Mouse (Mus musculus): Measurements from ENCODE around the gene Cd180. TPM values are rescaled to one million over a fixed set of nuclear protein-coding genes. Genes with fewer than 3 reads are reported as not detected.

Gene Cd180
- polyA plus RNA-seq, 1 experiment from 2014 or later, result 0.59 TPM

- no peaks in the 10 kb centered on the region for H3K27me3 ChIP-seq (ENCODE audit: control insufficient read depth, insufficient read depth, low read length)
- 86% methylated on average over 7 of the region's 7 CpGs for WGBS
- no peak overlapping the region for H3K9ac ChIP-seq (replicated peaks; ENCODE audit: low read depth, low read length)
- H3K36me3 ChIP-seq (ENCODE audit: control insufficient read depth, insufficient read depth, low read length), result peaks cover 14% of the 10 kb centered on the region; the same call in 1 of the 2 replicates
- ATAC-seq (ENCODE audit: insufficient number of reproducible peaks, insufficient read depth, low FRiP score, low read depth), result no peak
- H3K4me1 ChIP-seq (ENCODE audit: control insufficient read depth, insufficient read depth, low read length), result no peaks in the 10 kb centered on the region
- H3K9me3 ChIP-seq (ENCODE audit: control insufficient read depth, low read depth, low read length), result no peaks in the 10 kb centered on the region
- H3K4me2 ChIP-seq (replicated peaks; ENCODE audit: low read depth, low read length), result no peak overlapping the region
- no peak overlapping the region for H3K27ac ChIP-seq (ENCODE audit: low read length)
- H3K4me3 ChIP-seq (ENCODE audit: low read depth, low read length), result no peak overlapping the region
These were observed 73.8 kb downstream of the Cd180 start for GRCm38 (mm10) chr13:102767110-102767509.

GRCm38 (mm10) chr13:102768512-102768911 is 75.2 kb downstream of the Cd180 start:
- Histone ChIP-seq H3K4me3 (ENCODE audit: low read depth, low read length) (no peak overlapping the region), H3K36me3 (ENCODE audit: control insufficient read depth, insufficient read depth, low read length) (peaks cover 14% of the 10 kb centered on the region; the same call in 1 of the 2 replicates)
- 92% methylated on average over 11 of the region's 11 CpGs for WGBS

GRCm38 (mm10) chr13:102770194-102770593 is 76.8 kb downstream of the Cd180 start:
- H3K4me3 ChIP-seq (ENCODE audit: low read depth, low read length), result no peak overlapping the region
- H3K9ac ChIP-seq (replicated peaks; ENCODE audit: low read depth, low read length), result no peak overlapping the region
- peaks cover 11% of the 10 kb centered on the region; the same call in 1 of the 2 replicates for H3K36me3 ChIP-seq (ENCODE audit: control insufficient read depth, insufficient read depth, low read length)
- no peaks in the 10 kb centered on the region for H3K27me3 ChIP-seq (ENCODE audit: control insufficient read depth, insufficient read depth, low read length)
- WGBS, result 44% methylated on average over 8 of the region's 8 CpGs
- H3K4me2 ChIP-seq (replicated peaks; ENCODE audit: low read depth, low read length), result no peak overlapping the region
- H3K9me3 ChIP-seq (ENCODE audit: control insufficient read depth, low read depth, low read length), result no peaks in the 10 kb centered on the region
- no peak overlapping the region for H3K27ac ChIP-seq (ENCODE audit: low read length)
- no peaks in the 10 kb centered on the region for H3K4me1 ChIP-seq (ENCODE audit: control insufficient read depth, insufficient read depth, low read length)
- no peak for ATAC-seq (ENCODE audit: insufficient number of reproducible peaks, insufficient read depth, low FRiP score, low read depth)

More at GRCm38 (mm10) chr13:102768512-102768911, 75.2 kb downstream of the Cd180 start:
- no peak overlapping the region for H3K4me2 ChIP-seq (replicated peaks; ENCODE audit: low read depth, low read length)
- H3K9ac ChIP-seq (replicated peaks; ENCODE audit: low read depth, low read length), result no peak overlapping the region
- no peaks in the 10 kb centered on the region for H3K27me3 ChIP-seq (ENCODE audit: control insufficient read depth, insufficient read depth, low read length)
- no peaks in the 10 kb centered on the region for H3K9me3 ChIP-seq (ENCODE audit: control insufficient read depth, low read depth, low read length)
- no peak for ATAC-seq (ENCODE audit: insufficient number of reproducible peaks, insufficient read depth, low FRiP score, low read depth)
- no peak overlapping the region for H3K27ac ChIP-seq (ENCODE audit: low read length)
- no peaks in the 10 kb centered on the region for H3K4me1 ChIP-seq (ENCODE audit: control insufficient read depth, insufficient read depth, low read length)

GRCm38 (mm10) chr13:102773169-102773568 is 79.8 kb downstream of the Cd180 start:
- WGBS, result 91% methylated on average over 9 of the region's 9 CpGs
- no peak for ATAC-seq (ENCODE audit: insufficient number of reproducible peaks, insufficient read depth, low FRiP score, low read depth)

GRCm38 (mm10) chr13:102774786-102775201 is 81.4 kb downstream of the Cd180 start:
- 70% methylated on average over 7 of the region's 7 CpGs for WGBS
- Histone ChIP-seq H3K36me3 (ENCODE audit: control insufficient read depth, insufficient read depth, low read length) (peaks cover 11% of the 10 kb centered on the region; the same call in 1 of the 2 replicates), H3K9ac (replicated peaks; ENCODE audit: low read depth, low read length) (no peak overlapping the region), H3K27ac (ENCODE audit: low read length) (no peak overlapping the region), H3K9me3 (ENCODE audit: control insufficient read depth, low read depth, low read length) (no peaks in the 10 kb centered on the region), H3K4me3 (ENCODE audit: low read depth, low read length) (no peak overlapping the region), H3K4me2 (replicated peaks; ENCODE audit: low read depth, low read length) (no peak overlapping the region), H3K4me1 (ENCODE audit: control insufficient read depth, insufficient read depth, low read length) (no peaks in the 10 kb centered on the region), H3K27me3 (ENCODE audit: control insufficient read depth, insufficient read depth, low read length) (no peaks in the 10 kb centered on the region)
- ATAC-seq (ENCODE audit: insufficient number of reproducible peaks, insufficient read depth, low FRiP score, low read depth), result no peak

More at GRCm38 (mm10) chr13:102773169-102773568, 79.8 kb downstream of the Cd180 start:
- Histone ChIP-seq H3K4me1 (ENCODE audit: control insufficient read depth, insufficient read depth, low read length) (no peaks in the 10 kb centered on the region), H3K9ac (replicated peaks; ENCODE audit: low read depth, low read length) (no peak overlapping the region), H3K9me3 (ENCODE audit: control insufficient read depth, low read depth, low read length) (no peaks in the 10 kb centered on the region), H3K4me2 (replicated peaks; ENCODE audit: low read depth, low read length) (no peak overlapping the region), H3K27ac (ENCODE audit: low read length) (no peak overlapping the region), H3K4me3 (ENCODE audit: low read depth, low read length) (no peak overlapping the region), H3K27me3 (ENCODE audit: control insufficient read depth, insufficient read depth, low read length) (no peaks in the 10 kb centered on the region), H3K36me3 (ENCODE audit: control insufficient read depth, insufficient read depth, low read length) (peaks cover 6% of the 10 kb centered on the region; the same call in 1 of the 2 replicates)

- H3K9me3 ChIP-seq (ENCODE audit: control insufficient read depth, low read depth, low read length), result no peaks in the 10 kb centered on the region
- H3K27ac ChIP-seq (ENCODE audit: low read length), result no peak overlapping the region
- no peak for ATAC-seq (ENCODE audit: insufficient number of reproducible peaks, insufficient read depth, low FRiP score, low read depth)
- no peak overlapping the region for H3K9ac ChIP-seq (replicated peaks; ENCODE audit: low read depth, low read length)
- H3K4me2 ChIP-seq (replicated peaks; ENCODE audit: low read depth, low read length), result no peak overlapping the region
- H3K4me3 ChIP-seq (ENCODE audit: low read depth, low read length), result no peak overlapping the region
- 79% methylated on average over 6 of the region's 6 CpGs for WGBS
- H3K27me3 ChIP-seq (ENCODE audit: control insufficient read depth, insufficient read depth, low read length), result no peaks in the 10 kb centered on the region
- H3K36me3 ChIP-seq (ENCODE audit: control insufficient read depth, insufficient read depth, low read length), result peaks cover 13% of the 10 kb centered on the region; the same call in 1 of the 2 replicates
- H3K4me1 ChIP-seq (ENCODE audit: control insufficient read depth, insufficient read depth, low read length), result no peaks in the 10 kb centered on the region
These were observed 82.1 kb downstream of the Cd180 start for GRCm38 (mm10) chr13:102775506-102775905.

- no peak overlapping the region for H3K4me3 ChIP-seq (ENCODE audit: low read depth, low read length)
- ATAC-seq (ENCODE audit: insufficient number of reproducible peaks, insufficient read depth, low FRiP score, low read depth), result no peak
- H3K9me3 ChIP-seq (ENCODE audit: control insufficient read depth, low read depth, low read length), result no peaks in the 10 kb centered on the region
These were observed 85.5 kb downstream of the Cd180 start for GRCm38 (mm10) chr13:102778859-102779258.

GRCm38 (mm10) chr13:102779275-102779674 is 85.9 kb downstream of the Cd180 start:
- Histone ChIP-seq H3K4me2 (replicated peaks; ENCODE audit: low read depth, low read length) (no peak overlapping the region), H3K9me3 (ENCODE audit: control insufficient read depth, low read depth, low read length) (no peaks in the 10 kb centered on the region), H3K4me1 (ENCODE audit: control insufficient read depth, insufficient read depth, low read length) (no peaks in the 10 kb centered on the region), H3K36me3 (ENCODE audit: control insufficient read depth, insufficient read depth, low read length) (peaks cover 17% of the 10 kb centered on the region; the same call in 1 of the 2 replicates), H3K27ac (ENCODE audit: low read length) (no peak overlapping the region), H3K27me3 (ENCODE audit: control insufficient read depth, insufficient read depth, low read length) (no peaks in the 10 kb centered on the region), H3K9ac (replicated peaks; ENCODE audit: low read depth, low read length) (no peak overlapping the region), H3K4me3 (ENCODE audit: low read depth, low read length) (no peak overlapping the region)
- ATAC-seq (ENCODE audit: insufficient number of reproducible peaks, insufficient read depth, low FRiP score, low read depth), result no peak
- 88% methylated on average over 3 of the region's 3 CpGs for WGBS

More at GRCm38 (mm10) chr13:102778859-102779258, 85.5 kb downstream of the Cd180 start:
- no peak overlapping the region for H3K4me2 ChIP-seq (replicated peaks; ENCODE audit: low read depth, low read length)
- H3K36me3 ChIP-seq (ENCODE audit: control insufficient read depth, insufficient read depth, low read length), result peaks cover 17% of the 10 kb centered on the region; the same call in 1 of the 2 replicates
- H3K4me1 ChIP-seq (ENCODE audit: control insufficient read depth, insufficient read depth, low read length), result no peaks in the 10 kb centered on the region
- 97% methylated on average over 3 of the region's 3 CpGs for WGBS
- no peak overlapping the region for H3K9ac ChIP-seq (replicated peaks; ENCODE audit: low read depth, low read length)
- H3K27me3 ChIP-seq (ENCODE audit: control insufficient read depth, insufficient read depth, low read length), result no peaks in the 10 kb centered on the region
- H3K27ac ChIP-seq (ENCODE audit: low read length), result no peak overlapping the region
